Mouse (Mus musculus): ENCODE results near the gene Abcb9. TPM values are rescaled to one million over a fixed set of nuclear protein-coding genes. Genes with fewer than 3 reads are reported as not detected.
A peak's percentile ranks its signal among the peaks of the same experiment; 100 is the strongest.

Gene Abcb9
- polyA plus RNA-seq, 1 experiment = 7.0 TPM

- no peaks in the 10 kb centered on the region for H3K36me3 ChIP-seq (ENCODE audit: control insufficient read depth, insufficient read depth, low read length)
- no peaks in the 10 kb centered on the region for H3K27me3 ChIP-seq (ENCODE audit: control insufficient read depth, insufficient read depth, low read length)
- no peak overlapping the region for H3K4me3 ChIP-seq (ENCODE audit: extremely low read depth, insufficient read depth, insufficient read length)
- peaks cover 77% of the 10 kb centered on the region for H3K4me1 ChIP-seq (ENCODE audit: control insufficient read depth, insufficient read depth, insufficient read length)
- TF ChIP-seq CTCF (IDR thresholded peaks at IDR 0.05; ENCODE audit: extremely low read depth, insufficient read depth, insufficient read length, insufficient replicate concordance) (no peak), POLR2A (IDR thresholded peaks at IDR 0.05; ENCODE audit: low read depth, low read length) (no peak)
- 54% methylated on average over 11 of the region's 11 CpGs for WGBS
- H3K27ac ChIP-seq (ENCODE audit: insufficient read depth, low read length) = peak overlapping the region; percentile 87
- DNase-seq (ENCODE audit: low read depth in 1 of 2, low spot score in 2 of 2) = no peak
Measured at GRCm38 (mm10) chr5:124021701-124022100, 73.9 kb downstream of the Abcb9 start.

DNA sequence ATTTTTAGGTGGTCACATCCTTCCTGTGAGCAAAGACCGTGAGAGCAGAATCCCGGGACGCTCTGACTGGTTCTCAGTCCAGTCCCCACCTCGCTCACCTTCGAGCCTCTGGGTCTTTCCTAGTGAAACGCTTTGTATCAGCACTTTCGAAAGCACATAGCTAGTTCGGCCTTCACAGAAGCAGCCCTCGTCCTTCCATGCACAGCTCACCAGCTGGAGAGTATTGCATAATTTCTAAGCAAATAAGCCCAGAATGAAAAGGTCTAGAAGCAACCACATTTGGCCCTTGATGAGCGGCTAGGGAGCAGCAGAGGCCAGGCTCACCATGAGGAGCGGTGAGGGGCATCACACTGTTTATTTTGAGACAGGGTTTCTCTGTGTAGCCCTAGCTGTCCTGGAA lies 74.5 kb downstream of the Abcb9 start:
- Histone ChIP-seq H3K4me3 (ENCODE audit: extremely low read depth, insufficient read depth, insufficient read length) (no peak overlapping the region), H3K4me1 (ENCODE audit: control insufficient read depth, insufficient read depth, insufficient read length) (peaks cover 76% of the 10 kb centered on the region), H3K27ac (ENCODE audit: insufficient read depth, low read length) (no peak overlapping the region), H3K27me3 (ENCODE audit: control insufficient read depth, insufficient read depth, low read length) (no peaks in the 10 kb centered on the region), H3K36me3 (ENCODE audit: control insufficient read depth, insufficient read depth, low read length) (no peaks in the 10 kb centered on the region)
- no peak for DNase-seq (ENCODE audit: low read depth in 1 of 2, low spot score in 2 of 2)
- whole genome bisulfite sequencing = 77% methylated on average over 11 of the region's 11 CpGs
- TF ChIP-seq POLR2A (IDR thresholded peaks at IDR 0.05; ENCODE audit: low read depth, low read length) = no peak
- TF ChIP-seq CTCF (IDR thresholded peaks at IDR 0.05; ENCODE audit: extremely low read depth, insufficient read depth, insufficient read length, insufficient replicate concordance) = no peak

DNA sequence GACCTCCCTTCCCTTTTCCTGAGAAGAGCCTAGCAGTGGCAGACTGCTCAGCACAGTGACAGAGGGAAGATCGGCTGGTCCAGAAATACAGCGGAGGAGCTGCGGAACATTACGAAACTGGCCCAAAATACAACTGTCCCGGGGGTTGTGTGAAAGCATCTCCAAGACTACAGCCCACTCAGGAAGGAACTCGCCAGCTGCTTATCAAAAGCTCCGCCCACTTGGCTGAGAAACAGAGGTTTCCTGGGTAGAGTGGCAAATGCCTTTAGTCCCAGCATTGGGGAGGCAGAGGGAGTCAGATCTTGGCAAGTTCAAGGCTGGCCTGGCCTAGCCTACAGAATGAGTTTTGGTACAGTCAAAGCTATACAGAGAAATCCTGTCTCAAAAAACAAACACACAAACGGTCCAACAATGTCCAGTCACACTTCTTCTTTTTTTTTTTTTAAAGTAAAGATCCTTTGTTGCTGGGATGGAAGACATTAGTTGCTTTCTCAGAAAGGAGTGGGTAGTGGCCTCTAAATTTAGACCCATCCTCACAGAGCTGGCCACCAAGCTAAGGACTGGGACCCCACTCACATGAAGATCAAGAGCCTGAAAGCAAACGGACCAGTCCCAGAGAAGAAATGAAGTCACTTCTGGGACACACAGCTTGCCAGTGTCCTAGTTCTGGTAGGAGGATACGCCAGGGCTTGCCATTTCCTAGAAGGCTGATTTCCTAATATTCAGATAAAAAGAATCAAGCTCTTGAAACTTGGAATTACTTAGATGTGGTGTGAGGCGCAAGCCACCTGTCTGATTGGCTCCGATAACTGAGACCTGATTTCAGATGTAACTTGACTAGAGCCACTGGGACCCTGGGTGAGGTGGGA lies 76.0 kb downstream of the Abcb9 start:
- Histone ChIP-seq H3K36me3 (ENCODE audit: control insufficient read depth, insufficient read depth, low read length) (no peaks in the 10 kb centered on the region), H3K27ac (ENCODE audit: insufficient read depth, low read length) (peak overlapping the region; percentile 51), H3K4me3 (ENCODE audit: extremely low read depth, insufficient read depth, insufficient read length) (0 out of 2 replicates have a peak overlapping the region, but pooled peaks have one; percentile 1), H3K4me1 (ENCODE audit: control insufficient read depth, insufficient read depth, insufficient read length) (peaks cover 69% of the 10 kb centered on the region), H3K27me3 (ENCODE audit: control insufficient read depth, insufficient read depth, low read length) (no peaks in the 10 kb centered on the region)
- peak in 1 of 2 experiments; percentile 46 for DNase-seq (ENCODE audit: low read depth in 1 of 2, low spot score in 2 of 2)
- TF ChIP-seq POLR2A (IDR thresholded peaks at IDR 0.05; ENCODE audit: low read depth, low read length) = no peak
- TF ChIP-seq CTCF (IDR thresholded peaks at IDR 0.05; ENCODE audit: extremely low read depth, insufficient read depth, insufficient read length, insufficient replicate concordance) = no peak
- 29% methylated on average over 12 of the region's 12 CpGs for WGBS

GRCm38 (mm10) chr5:124018651-124019050 lies 76.9 kb downstream of the Abcb9 start:
- no peaks in the 10 kb centered on the region for H3K36me3 ChIP-seq (ENCODE audit: control insufficient read depth, insufficient read depth, low read length)
- 35% methylated on average over 9 of the region's 9 CpGs for WGBS
- no peaks in the 10 kb centered on the region for H3K27me3 ChIP-seq (ENCODE audit: control insufficient read depth, insufficient read depth, low read length)
- H3K4me1 ChIP-seq (ENCODE audit: control insufficient read depth, insufficient read depth, insufficient read length) = peaks cover 71% of the 10 kb centered on the region
- DNase-seq (ENCODE audit: low read depth in 1 of 2, low spot score in 2 of 2) = no peak
- TF ChIP-seq CTCF (IDR thresholded peaks at IDR 0.05; ENCODE audit: extremely low read depth, insufficient read depth, insufficient read length, insufficient replicate concordance) = no peak
- no peak for TF ChIP-seq POLR2A (IDR thresholded peaks at IDR 0.05; ENCODE audit: low read depth, low read length)
- no peak overlapping the region for H3K4me3 ChIP-seq (ENCODE audit: extremely low read depth, insufficient read depth, insufficient read length)
- H3K27ac ChIP-seq (ENCODE audit: insufficient read depth, low read length) = peak overlapping the region; percentile 51; the same call in 1 of the 2 replicates

DNA sequence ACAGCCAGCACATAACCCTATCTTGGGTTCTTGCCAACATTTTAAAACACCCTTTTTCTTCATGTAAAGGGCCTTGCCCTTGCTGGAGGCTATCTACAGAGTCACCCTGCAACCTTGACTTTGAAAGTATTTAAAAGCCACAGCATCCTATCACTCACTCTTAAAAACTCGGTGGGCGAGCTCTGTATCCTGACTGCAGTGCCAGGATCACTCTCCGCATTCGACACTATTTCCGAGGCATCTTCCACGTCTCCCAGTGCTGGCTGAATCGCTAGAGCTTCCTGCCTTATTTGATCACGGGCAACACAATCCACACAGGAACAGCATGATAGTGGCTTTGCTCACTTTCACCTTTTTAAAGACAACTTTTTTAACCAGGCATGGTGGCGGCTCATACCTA lies 77.7 kb downstream of the Abcb9 start:
- 84% methylated on average over 9 of the region's 9 CpGs for WGBS
- H3K27me3 ChIP-seq (ENCODE audit: control insufficient read depth, insufficient read depth, low read length) = no peaks in the 10 kb centered on the region
- H3K4me3 ChIP-seq (ENCODE audit: extremely low read depth, insufficient read depth, insufficient read length) = no peak overlapping the region
- TF ChIP-seq CTCF (IDR thresholded peaks at IDR 0.05; ENCODE audit: extremely low read depth, insufficient read depth, insufficient read length, insufficient replicate concordance) (no peak), POLR2A (IDR thresholded peaks at IDR 0.05; ENCODE audit: low read depth, low read length) (no peak)
- DNase-seq (ENCODE audit: low read depth in 1 of 2, low spot score in 2 of 2) = no peak
- peaks cover 72% of the 10 kb centered on the region for H3K4me1 ChIP-seq (ENCODE audit: control insufficient read depth, insufficient read depth, insufficient read length)
- H3K36me3 ChIP-seq (ENCODE audit: control insufficient read depth, insufficient read depth, low read length) = no peaks in the 10 kb centered on the region
- H3K27ac ChIP-seq (ENCODE audit: insufficient read depth, low read length) = no peak overlapping the region

GRCm38 (mm10) chr5:124016291-124016821 lies 79.2 kb downstream of the Abcb9 start:
- TF ChIP-seq POLR2A (IDR thresholded peaks at IDR 0.05; ENCODE audit: low read depth, low read length) (no peak), CTCF (IDR thresholded peaks at IDR 0.05; ENCODE audit: extremely low read depth, insufficient read depth, insufficient read length, insufficient replicate concordance) (no peak)
- H3K27me3 ChIP-seq (ENCODE audit: control insufficient read depth, insufficient read depth, low read length) = no peaks in the 10 kb centered on the region
- no peaks in the 10 kb centered on the region for H3K36me3 ChIP-seq (ENCODE audit: control insufficient read depth, insufficient read depth, low read length)
- H3K4me3 ChIP-seq (ENCODE audit: extremely low read depth, insufficient read depth, insufficient read length) = no peak overlapping the region
- 87% methylated on average over 7 of the region's 7 CpGs for WGBS
- peaks cover 73% of the 10 kb centered on the region; the same call in 1 of the 2 replicates for H3K4me1 ChIP-seq (ENCODE audit: control insufficient read depth, insufficient read depth, insufficient read length)
- DNase-seq (ENCODE audit: low read depth in 1 of 2, low spot score in 2 of 2) = no peak
- no peak overlapping the region for H3K27ac ChIP-seq (ENCODE audit: insufficient read depth, low read length)

- 43% methylated on average over 2 of the region's 2 CpGs for WGBS
- no peak overlapping the region for H3K4me3 ChIP-seq (ENCODE audit: extremely low read depth, insufficient read depth, insufficient read length)
- no peak for DNase-seq (ENCODE audit: low read depth in 1 of 2, low spot score in 2 of 2)
- peak overlapping the region; percentile 86 for H3K27ac ChIP-seq (ENCODE audit: insufficient read depth, low read length)
- peaks cover 74% of the 10 kb centered on the region; the same call in 1 of the 2 replicates for H3K4me1 ChIP-seq (ENCODE audit: control insufficient read depth, insufficient read depth, insufficient read length)
- no peaks in the 10 kb centered on the region for H3K27me3 ChIP-seq (ENCODE audit: control insufficient read depth, insufficient read depth, low read length)
- TF ChIP-seq POLR2A (IDR thresholded peaks at IDR 0.05; ENCODE audit: low read depth, low read length) (no peak), CTCF (IDR thresholded peaks at IDR 0.05; ENCODE audit: extremely low read depth, insufficient read depth, insufficient read length, insufficient replicate concordance) (no peak)
- no peaks in the 10 kb centered on the region for H3K36me3 ChIP-seq (ENCODE audit: control insufficient read depth, insufficient read depth, low read length)
Measured at GRCm38 (mm10) chr5:124015727-124016126, 79.9 kb downstream of the Abcb9 start.
